Mouse (Mus musculus) ovary, postnatal 14 days (tissue): Measurements from ENCODE around the gene Bzw2.
A peak's percentile ranks its signal among the peaks of the same experiment; 100 is the strongest.
"Not testable (repeated sequence)": the region's sequence is repeated elsewhere in the genome, so short reads cannot be mapped to it uniquely, and the experiment has no call there.

Source experiments
- DNase-seq: peaks from one replicate; pipeline ENCODE4 v3.0.0; 2022; ENCODE audit warnings: low spot score

Gene Bzw2

DNA sequence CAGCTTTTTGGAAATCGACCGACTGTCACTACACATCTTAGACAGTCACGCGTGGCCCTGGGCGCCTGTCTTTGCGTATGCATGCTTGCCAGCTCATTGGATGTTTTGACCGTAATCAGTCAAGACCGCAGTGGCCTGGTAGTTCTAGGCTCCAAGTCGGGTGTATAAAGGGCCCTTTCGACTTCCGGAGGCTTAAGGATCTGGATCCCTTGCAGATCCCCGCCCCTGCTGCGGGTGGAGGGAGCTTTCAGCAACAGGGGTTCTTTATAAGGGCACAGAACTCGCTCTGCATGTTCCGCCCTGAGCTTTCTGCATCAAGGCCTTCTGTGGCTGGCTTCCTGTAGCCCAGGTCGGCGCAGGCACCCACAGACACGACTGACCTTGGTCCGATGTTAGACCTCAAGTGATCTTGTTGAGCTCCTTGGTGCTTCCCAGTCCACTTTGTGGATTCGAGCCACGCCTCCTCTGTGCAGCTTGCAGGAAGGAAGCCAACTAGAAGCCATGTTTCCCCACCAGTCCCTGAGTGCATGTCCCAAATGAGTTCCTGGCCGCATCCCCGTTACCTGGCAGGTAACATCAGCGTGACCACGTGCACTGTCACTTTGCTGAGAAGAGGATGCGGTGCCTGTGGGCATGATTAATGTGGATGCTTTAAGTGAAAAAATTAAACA is at the start of gene Bzw2:
Gene Bzw2 (minus strand): TSS at position 443 of the 671 bp plus-strand sequence.
- peak; percentile 52 for DNase-seq

DNA sequence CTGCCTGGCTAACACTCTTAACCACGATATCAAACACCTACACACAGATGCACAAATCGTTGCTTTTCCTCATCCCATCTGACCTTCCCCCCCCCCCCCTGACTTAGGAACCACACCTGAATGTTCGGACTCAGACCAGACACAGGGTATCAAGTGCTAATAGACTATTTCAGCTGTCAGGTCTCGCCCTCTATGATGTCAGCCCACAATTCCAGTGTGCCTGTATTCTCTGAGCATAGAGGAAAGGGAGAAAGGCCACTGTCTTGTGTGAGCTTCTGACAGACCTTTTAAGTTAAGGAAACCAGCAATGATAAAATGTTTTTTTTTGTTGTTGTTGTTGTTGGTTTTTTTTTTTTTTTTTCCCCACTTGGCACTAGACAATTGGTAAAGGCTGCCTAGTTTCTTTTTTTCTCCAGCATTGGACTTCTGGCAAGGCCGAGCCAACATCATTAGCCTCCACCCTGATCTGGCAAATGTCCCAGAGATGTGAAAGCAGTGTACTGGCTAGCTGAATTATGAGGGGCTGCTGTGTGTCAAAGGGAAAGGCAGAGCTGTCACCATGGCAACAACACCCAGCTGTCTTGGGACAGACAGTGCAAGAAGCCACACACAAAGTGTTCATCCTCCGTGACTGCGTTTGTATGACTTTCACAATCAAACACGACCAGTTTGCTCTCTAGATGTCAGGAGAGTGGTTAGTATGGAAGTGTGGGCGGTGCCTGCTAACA is 49.4 kb upstream of the Bzw2 start:
- DNase-seq: peak; percentile 18

DNA sequence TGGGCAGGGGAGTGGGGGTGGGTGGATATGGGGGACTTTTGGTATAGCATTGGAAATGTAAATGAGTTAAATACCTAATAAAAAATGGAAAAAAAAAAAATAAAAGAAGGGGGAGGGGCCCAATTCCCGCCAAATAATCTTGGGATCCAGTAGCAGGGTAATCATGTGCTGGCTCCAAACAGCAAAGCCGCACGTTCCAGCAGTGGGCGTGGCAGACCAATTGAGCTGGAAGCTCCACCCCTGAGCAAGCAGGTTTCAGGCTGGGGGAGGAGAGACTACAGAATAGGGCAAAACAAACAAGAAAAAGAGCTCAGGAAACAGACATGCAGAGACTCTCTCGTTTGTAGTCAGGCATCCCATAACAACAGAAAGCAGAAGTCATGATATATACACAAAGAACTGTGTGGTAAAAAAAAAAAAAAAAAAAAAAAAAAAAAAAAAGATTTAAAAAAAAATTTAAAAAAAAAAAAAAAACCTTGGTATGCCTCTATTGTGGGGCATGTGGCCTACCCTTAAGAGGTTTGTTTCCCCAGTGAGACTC is 47.8 kb upstream of the Bzw2 start:
- DNase-seq: not testable (repeated sequence)

DNA sequence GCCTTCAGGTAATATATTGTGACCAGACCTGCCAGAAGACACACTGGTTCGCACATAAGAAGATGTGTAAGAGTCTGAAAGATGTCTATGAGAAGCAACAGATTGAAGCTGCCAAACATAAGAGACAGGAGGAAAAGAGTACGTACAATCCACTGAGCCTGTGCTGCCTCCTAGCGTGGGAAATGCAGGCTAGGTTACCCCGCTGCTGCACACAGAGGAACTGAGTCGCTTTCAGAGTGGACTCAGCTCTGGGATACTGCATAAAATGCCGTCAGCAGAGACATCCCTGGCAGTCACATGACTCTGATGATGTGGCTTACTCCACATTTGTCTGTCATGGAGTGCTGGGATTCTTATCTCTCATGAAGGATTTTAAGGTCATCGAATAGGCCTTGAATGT is 37.1 kb upstream of the Bzw2 start:
- no peak for DNase-seq

DNA sequence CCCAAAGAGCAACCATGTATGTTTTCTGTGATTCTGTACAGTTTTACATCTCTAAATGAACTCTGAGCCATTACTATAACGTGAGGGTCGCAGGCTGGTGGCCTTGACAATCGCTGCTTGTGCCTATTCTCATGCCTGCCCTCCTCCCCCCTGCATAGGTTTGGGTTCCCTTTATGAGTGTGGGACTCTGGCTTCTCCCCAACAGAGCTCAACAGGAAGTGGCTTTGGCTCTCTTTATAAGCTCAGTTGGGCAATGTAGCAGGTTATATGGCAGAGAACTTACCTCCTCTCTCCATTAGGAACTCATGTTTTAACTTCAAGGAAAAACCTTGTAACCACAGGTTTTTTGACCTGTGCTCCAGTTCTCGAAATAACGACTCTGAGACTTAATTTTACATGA is 32.5 kb upstream of the Bzw2 start:
- no peak for DNase-seq

DNA sequence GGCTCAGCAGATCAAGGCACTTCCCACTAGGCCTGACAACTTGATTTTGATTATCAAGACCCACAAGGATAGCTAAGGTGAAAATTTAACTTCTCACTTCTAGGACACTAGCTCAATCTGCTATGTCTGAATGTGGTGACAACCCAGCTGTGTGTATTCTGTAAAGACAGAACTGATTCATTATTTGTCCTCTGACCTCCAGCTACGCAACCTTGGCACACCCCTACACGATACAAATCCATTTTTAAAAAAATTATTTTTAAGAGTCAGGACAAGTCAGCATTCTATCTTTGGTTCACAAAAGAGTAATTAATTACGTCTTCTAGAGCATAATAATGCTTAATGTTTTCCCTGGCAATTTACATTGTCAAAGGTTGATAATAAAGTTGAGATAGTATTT is 31.7 kb upstream of the Bzw2 start:
- no peak for DNase-seq

DNA sequence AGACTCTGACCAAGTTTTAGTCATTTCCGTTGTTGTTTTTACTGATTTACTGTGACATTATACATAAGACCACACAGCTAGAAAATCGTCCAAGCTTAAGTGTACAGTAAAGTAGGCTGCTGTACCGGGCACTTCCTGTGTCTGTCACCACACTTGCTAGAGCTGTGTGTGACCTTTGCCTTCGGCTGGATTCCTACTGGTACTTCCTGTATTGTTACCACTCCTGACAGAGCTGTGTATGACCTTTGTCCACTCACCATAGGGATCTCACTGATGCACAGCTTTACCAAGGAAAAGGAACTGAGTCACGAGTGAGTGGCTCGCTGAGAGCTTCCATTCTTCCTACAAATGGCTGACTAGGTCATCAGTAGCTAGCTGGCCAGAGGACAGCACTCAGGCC is 29.2 kb upstream of the Bzw2 start:
- DNase-seq: no peak

DNA sequence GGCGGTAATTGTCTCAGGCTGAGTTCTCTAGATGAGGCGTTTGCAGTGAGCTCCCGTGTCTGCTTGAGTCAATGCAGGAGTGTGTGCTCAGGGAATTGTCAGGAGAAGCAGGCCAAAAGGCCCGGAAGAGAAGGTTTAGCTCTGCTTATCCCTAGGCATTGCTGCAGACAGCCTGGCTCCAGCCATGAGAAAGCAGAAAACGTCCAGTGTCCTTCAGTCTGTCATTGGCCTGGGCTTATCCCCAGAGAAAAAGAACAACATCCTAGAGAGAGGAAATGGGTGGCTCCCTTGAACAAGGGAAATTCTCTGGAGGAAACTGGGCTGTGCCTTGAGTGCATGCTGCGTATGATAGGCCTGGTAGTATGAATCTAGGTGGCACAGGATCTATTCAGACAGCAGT is 24.7 kb upstream of the Bzw2 start:
- DNase-seq: no peak

DNA sequence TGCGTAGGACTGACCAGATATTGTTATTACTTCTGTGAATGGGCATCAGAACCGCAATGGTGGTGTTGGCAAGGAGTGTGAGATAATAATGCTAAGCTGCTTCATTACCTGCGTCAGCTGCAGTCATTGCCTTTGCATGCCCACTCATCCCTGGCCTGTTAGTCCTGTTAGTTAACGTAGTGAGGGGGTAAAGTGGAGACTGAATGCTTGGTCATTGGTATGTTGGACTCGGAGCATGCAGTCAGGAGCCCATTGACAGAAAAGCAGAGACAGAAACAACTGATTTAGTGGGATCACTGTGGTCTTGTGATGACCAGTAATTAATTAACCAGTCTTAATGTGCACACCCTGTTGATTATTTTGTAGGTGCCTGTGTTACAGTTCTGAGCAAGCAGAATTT is 19.3 kb upstream of the Bzw2 start:
- no peak for DNase-seq

DNA sequence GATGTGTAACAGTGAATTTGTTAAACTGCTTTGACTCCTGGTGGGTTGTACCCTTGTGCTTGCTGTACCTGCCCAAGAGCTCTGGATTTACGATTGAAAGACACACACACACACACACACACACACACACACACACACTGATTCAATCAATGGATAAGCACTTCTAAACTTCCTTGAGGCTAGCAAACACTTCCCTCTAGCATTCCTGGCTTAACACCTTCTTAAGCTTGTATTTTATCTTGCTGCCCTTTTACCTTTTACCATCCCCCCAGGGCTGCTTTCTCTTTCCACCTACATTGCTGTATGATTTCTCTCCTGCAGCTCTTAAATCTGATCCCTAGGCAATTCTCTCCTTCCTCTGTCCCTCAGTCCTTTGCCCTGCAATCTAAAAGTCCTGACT is 7.4 kb upstream of the Bzw2 start:
- no peak for DNase-seq

DNA sequence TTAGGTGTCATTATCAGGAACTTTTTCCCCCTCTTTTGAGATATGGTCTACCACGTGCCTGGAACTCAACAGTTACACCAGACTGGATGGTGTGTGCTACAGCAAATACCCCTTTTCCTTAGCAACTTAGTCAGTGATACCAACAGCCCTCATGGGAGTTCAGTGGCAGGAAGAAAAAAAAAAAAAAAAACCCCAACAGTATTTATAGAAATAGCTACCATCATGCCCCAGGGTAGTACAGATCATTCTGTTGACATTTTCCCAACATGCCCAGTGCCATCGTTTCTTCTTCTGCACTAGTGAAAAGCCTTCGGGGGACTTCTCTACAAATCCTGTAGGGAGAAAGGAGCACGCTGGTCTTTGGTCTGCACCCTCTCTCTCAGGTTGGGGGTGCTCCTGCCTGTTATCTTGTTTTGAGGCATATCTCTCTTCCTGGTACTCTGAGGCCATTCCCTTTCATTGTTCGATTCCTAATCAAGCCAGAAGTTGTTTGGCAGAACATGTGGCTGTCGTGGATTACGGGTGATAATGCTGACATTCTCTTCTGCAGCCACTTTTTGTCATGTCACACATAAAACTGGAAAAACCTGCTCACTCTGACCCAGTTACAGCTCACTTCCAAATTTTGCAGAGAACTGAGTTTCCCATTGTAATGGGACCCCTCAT is 6.4 kb upstream of the Bzw2 start:
- DNase-seq: no peak

DNA sequence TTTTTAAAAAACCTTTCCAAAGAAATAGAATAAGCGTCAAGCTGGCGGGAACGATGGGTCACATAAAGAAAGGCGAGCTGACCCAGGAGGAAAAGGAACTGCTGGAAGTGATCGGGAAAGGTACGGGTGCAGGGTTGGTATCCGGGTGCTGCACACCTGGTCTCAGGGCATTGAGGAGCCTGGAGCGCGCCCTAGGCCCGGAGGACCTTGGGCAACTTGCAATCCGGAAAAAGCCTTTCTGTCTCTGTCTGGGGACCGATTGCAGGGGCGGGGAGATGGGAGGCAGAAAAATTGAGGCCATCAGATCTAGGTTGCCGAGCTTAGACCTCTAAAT is 609 bp downstream of the Bzw2 start:
- DNase-seq: no peak

DNA sequence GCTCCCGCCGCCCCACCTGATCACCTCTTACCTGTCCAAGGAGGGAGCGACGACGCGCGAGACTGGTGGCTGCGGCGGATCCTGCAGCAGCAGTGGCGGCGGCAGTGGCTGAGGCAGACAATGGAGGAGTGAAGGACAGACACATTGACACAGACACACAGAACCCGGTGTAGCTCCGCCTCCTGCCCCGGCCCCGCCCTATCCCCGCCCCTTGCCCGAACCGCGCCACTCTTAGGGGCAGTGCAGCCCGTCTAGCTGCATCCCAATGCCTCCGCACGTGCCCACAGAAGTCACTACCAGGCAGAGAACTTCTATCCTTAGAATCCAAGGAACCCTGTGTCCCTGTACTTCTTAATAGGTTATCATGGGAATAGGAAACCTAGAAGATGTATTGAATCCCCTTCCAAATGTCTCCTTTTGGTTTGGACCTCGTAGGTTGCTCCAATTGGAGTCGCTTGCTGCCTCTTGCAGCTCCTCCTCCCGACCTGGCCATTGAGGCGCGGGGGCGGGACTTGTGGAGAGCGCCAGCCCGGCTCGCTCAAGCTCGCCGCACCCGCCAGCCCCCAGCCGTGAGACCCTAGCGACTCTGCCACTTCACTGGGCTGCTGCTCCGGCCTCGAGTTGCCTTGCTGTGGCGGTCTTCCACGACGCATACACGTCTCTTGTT is 1.1 kb downstream of the Bzw2 start, which contains the start of gene Ankmy2:
Gene Ankmy2 (plus strand): TSS at position 478 of the 667 bp plus-strand sequence.
- peak; percentile 78 for DNase-seq

DNA sequence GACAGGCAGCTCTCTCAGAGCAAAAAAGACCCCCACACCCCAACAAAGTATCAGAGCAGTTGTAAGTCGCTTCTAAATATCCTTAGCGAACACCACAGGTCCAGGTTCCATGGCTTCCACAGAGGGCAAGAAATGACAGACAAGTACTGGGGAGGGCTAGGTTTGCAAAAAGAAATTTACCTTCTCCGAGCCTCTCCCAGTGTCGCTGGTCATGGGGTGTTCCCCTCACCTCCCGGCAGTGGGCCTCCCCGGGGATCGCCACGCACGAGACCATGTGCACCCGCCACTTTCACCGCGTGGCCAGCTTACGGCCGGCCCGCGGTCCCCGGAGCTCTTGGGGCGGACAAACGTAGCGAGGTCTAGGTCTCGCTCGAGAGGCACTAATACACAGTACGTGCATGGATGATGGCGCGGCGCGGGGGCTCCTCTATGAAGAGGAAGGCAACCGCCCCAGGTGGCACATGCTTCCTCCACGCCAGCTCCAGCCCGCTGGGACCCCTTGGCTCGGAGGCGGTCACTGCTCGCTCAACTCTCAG is 1.7 kb downstream of the Bzw2 start:
- DNase-seq: no peak

DNA sequence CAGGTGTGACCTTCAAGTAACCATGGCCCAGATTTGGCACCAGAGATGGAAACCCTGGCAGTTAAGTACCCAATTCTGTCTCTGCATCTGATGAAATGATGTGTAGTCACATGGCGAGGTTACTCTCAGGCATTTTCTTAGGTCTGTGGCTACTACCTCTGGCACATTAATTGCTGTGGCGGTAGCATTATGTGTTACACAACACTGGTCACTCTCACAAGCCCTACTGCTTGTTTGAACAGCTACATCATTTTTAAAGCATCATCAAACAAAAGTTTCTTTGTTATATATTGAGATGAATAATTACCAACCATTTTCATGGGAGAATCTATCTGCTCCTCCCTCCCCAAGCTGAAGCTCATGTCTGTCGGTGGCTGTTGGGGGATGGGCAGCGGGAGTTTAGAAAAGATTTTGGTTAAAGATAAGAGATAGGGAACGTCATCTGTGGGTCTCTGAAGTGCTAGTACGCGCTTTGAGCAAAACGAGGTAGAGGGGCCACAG is 2.7 kb downstream of the Bzw2 start:
- DNase-seq: no peak

DNA sequence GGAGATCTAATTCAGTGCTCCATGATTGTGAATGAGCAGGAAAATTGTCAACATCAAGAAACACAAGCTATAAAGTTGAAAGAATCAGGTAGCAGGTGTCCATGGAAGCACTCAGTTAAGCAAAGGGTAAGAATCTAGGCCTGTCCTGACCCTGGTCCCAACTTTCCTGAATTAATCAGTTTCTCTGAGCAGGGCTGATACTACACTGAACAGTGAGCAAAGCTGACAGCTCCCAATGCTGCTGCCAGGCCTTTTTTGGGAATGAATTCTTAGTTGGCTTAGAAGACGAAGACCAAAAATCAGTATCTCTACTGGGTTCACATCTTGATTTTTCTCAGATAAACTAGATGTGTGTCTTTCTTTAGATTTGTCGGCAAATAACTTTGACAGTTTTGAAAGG is 7.1 kb downstream of the Bzw2 start:
- no peak for DNase-seq

DNA sequence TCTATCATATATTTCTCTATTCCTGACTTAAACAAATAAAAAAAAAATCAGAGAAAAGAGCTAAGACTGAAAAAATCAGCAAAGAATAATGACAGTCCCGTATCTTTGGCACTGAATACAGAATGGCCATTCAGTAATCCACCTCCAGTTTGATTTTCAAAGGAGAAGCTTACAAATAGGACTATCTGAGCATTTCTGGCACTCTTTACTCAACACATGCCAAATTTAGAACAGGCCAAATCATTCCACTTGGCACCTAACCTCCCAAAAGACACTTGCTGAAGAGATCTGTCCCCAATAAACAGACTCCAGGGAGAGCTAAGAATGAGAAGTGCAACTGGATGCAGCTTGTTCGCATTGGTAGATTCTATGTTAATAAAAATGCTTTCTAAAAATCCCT is 7.6 kb downstream of the Bzw2 start:
- no peak for DNase-seq

DNA sequence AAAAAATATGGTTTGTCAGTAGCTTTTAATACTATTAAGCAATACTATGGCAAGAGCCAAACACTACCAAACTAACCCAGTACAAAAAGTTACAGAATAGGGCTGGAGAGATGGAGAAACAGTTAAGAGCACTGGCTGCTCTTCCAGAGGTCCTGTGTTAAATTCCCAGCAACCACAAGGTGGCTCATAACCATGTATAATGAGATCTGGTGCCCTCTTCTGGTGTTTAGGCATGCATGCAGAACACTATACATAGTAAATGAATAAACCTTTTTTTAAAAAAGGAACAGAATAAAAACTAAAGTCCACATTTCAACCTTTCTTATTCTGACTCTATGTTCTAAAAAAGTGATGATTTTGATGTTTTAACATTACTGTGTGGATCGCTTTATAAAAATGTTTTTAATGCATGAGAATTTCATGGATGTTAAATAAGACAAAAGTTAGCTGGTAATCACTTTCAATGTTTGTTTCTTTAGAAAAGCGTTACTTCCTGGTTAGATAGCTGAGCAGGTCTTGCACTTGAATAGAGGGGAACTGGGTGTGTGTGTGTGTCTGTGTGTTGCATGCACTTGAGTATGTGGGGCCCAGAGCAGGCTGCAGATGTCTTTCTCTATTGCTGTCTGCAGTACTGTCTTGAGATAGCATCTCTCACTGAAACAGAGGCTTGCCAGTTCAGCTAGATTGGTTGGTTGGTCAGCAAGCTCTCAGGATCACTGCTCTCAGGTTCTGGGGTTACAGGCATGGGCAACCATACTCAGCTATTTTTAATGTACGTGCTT is 11.5 kb downstream of the Bzw2 start:
- no peak for DNase-seq

DNA sequence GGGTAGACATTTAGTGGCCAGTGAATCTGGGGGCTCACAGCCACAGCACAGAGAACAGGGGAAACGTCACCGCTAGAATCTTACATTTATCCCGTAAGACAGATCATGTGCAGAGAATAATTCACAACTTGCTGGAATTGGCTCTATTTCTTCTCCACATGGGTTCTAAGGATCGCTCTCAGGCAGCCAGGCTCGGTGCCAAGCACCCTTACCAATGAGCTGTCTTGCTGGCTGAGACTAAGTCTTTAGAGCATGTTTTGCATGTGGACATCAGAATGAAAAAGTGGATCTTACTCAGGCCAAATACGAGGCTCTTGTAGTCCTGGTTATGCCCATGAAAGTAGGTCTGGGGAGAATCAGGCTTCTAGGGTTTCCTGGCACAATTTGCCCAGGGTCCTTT is 17.5 kb downstream of the Bzw2 start:
- no peak for DNase-seq

DNA sequence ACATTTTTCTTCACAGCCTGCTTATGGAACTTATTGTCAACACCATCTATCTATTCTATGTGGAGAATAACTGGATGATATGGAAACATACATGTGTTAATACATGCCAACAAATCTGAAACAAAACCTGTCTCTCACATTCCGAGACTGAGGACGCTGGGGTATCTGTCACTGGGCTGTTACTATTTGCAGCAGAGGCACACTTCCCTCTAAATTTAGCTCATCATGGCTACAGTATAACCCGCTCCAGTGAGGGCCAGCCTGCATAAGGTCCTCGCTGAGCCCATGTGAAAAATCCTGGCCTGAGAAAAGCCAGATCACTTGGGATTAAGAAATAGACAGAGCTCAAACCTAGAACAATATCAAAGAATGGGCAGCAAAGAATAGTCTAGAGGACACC is 20.7 kb downstream of the Bzw2 start:
- DNase-seq: no peak

DNA sequence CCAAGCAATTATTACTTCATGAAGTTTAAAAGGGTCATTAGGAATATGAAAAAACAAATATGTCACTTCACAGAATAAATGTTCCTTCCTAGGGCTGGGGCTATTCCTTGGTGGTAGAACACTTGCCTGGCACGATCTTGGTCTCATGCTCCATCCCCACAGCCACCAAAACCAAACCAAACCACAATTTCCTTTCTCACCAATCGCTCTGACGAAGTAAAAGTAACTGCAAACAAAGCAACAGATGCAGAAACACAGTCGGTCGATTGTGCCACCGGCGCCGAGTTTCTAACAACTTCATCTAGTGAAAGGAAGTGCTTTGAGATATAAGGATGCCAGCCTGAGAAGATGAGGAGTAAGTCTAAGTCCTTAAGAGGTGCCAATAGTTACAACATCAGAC is 21.6 kb downstream of the Bzw2 start:
- DNase-seq: no peak
